Mouse (Mus musculus) stomach, postnatal 0 days (tissue): Measurements from ENCODE around the gene Cdh1. TPM values are rescaled to one million over a fixed set of nuclear protein-coding genes. Genes with fewer than 3 reads are reported as not detected.
A peak's percentile ranks its signal among the peaks of the same experiment; 100 is the strongest.

Experiments
- ATAC-seq: fragments of 200-750 bp; cut with Nextera tagmentation; 2 replicates; pipeline ENCODE4 v1.8.0; 2017; ENCODE audit not compliant: low FRiP score, low TSS enrichment
- DNase-seq: peaks from one replicate; pipeline ENCODE4 v3.0.0-alpha.2; 2016; ENCODE audit warnings: low spot score
- H3K27ac ChIP-seq: fragments of 300-500 bp; sonication (generic); replicated peaks from 2 replicates; pipeline ENCODE4 v1.5.1; 2014; ENCODE audit warnings: mild to moderate bottlenecking, control low read depth
- H3K27me3 ChIP-seq: fragments of 300-500 bp; sonication (generic); 2 replicates; pipeline ENCODE4 v1.6.1; 2014; ENCODE audit warnings: low read length; ENCODE audit not compliant: control insufficient read depth, insufficient read depth
- H3K36me3 ChIP-seq: fragments of 300-500 bp; sonication (generic); 2 replicates; pipeline ENCODE4 v1.6.1; 2014; ENCODE audit warnings: low read length, mixed read lengths; ENCODE audit not compliant: control insufficient read depth, insufficient read depth
- H3K4me1 ChIP-seq: fragments of 300-500 bp; sonication (generic); replicated peaks from 2 replicates; pipeline ENCODE4 v1.6.1; 2014; ENCODE audit warnings: antibody characterized with exemption; ENCODE audit not compliant: control insufficient read depth, insufficient read depth
- H3K4me2 ChIP-seq: fragments of 300-500 bp; sonication (generic); replicated peaks from 2 replicates; pipeline ENCODE4 v1.6.1; 2014; ENCODE audit warnings: low read depth, mild to moderate bottlenecking, control low read depth, moderate library complexity
- H3K4me3 ChIP-seq: fragments of 300-500 bp; sonication (generic); 2 replicates; pipeline ENCODE4 v1.5.1; 2014; ENCODE audit warnings: low read depth, low read length, control low read depth
- H3K9ac ChIP-seq: fragments of 300-500 bp; sonication (generic); 2 replicates; pipeline ENCODE4 v1.6.1; 2014; ENCODE audit warnings: mild to moderate bottlenecking, low read length, control low read depth, mixed read lengths
- H3K9me3 ChIP-seq: fragments of 300-500 bp; sonication (generic); 2 replicates; pipeline ENCODE4 v1.6.1; 2016; ENCODE audit warnings: low read length; ENCODE audit not compliant: control insufficient read depth
- CTCF ChIP-seq: IDR thresholded peaks from 2 replicates; pipeline ENCODE4 v1.5.1; 2016; ENCODE audit warnings: antibody characterized with exemption, low read depth, mild to moderate bottlenecking, moderate library complexity
- EP300 ChIP-seq: optimal IDR thresholded peaks from 2 replicates; pipeline ENCODE3; 2016; ENCODE audit warnings: antibody characterized with exemption
- WGBS: fragments of 180-500 bp; shearing (Covaris S2); extraction: QIAGEN DNeasy Blood & Tissue Kit; methylation state at CpG from one replicate; pipeline ENCODE4 v1.1.7; 2014; 5-methylcytosine and 5-hydroxymethylcytosine counted together
- polyA plus RNA-seq: library from polyadenylated mRNA; unstranded; fragments of >200 nt; fragmentation: Nextera tagmentation; extraction: Ambion mirVana; gene quantifications from 2 replicates; pipeline ENCODE4 v1.2.1, GENCODE M21; 2015

The Cdh1 gene
- polyA plus RNA-seq, 1 experiment from 2014 or later, result 118 TPM

DNA sequence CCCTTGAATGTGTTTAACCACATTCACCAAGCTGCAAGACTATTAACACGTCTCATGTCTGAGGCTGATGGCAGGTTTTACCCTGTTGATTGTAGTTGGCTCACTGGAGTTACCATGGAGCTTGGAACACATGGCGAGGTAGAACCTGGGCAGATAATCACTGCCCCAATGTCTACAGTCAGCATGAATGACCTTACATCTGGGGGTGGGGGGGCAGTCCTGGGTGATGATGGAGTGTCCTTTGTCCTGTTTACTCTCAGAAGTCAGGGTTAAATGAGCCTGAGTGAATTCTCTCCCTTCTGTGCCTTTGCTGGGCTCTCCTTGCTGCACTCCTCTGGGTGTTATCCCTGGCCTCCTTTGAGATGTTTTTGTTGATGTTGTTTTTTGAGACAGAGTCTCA, 39.0 kb downstream of the Cdh1 start:
- no peak overlapping the region; the same call in 1 of the 2 replicates for H3K27ac ChIP-seq
- DNase-seq, result no peak
- H3K4me1 ChIP-seq, result peaks cover under 1% of the 10 kb centered on the region; the same call in 1 of the 2 replicates
- no peaks in the 10 kb centered on the region for H3K27me3 ChIP-seq
- H3K36me3 ChIP-seq, result no peaks in the 10 kb centered on the region
- H3K4me3 ChIP-seq, result no peak overlapping the region
- no peak overlapping the region for H3K9ac ChIP-seq
- TF ChIP-seq EP300 (no peak), CTCF (no peak)
- 55% methylated on average over 2 of the region's 2 CpGs for WGBS
- no peak for ATAC-seq
- no peaks in the 10 kb centered on the region for H3K9me3 ChIP-seq
- no peak overlapping the region for H3K4me2 ChIP-seq

DNA sequence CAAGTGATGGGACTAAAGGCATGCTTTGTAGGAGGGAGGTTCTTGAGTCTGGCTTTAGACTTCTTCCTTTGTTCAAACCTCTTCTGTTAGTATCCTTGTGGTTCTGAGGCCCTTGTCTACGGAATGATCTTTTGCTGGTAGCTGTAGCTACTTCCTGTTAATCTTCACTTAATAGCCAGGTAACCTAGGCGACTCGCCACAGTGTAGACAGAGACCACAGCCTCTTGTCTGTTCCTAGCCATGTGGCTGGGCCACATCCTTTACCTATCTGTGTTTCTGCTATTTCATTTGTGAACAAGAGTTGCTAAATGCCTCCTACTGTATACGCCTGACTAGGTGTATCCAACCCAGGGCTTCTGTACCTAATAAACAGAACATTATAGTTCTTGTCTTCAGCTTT, 39.9 kb downstream of the Cdh1 start:
- 73% methylated on average over 4 of the region's 4 CpGs for WGBS
- ATAC-seq, result no peak

DNA sequence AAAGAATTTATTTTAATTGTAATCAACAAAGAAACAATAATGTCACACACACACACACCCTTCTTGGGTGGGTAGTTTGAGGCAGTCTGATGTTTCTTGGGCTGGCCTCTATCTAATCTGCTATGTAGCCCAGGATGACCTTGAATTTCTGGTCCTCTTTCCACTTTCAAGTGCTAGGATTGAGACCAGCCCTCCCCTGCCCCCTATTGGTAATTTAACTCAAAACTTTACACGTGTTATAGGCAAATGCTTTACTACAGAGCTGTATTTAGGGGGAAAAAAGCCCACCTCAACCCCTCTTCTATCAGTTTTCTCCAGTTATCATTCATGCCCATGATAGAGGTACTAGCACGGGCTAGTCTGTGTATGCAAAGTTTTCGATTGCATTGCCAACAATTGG, 41.8 kb downstream of the Cdh1 start:
- H3K4me1 ChIP-seq, result no peaks in the 10 kb centered on the region; the same call in 1 of the 2 replicates
- peak; percentile 56 for TF ChIP-seq CTCF
- TF ChIP-seq EP300, result no peak
- H3K36me3 ChIP-seq, result no peaks in the 10 kb centered on the region
- WGBS, result 37% methylated on average over 3 of the region's 3 CpGs
- H3K27ac ChIP-seq, result peak overlapping the region; percentile 91; the same call in 1 of the 2 replicates
- H3K4me2 ChIP-seq, result no peak overlapping the region
- H3K9me3 ChIP-seq, result no peaks in the 10 kb centered on the region
- DNase-seq, result no peak
- no peak overlapping the region for H3K4me3 ChIP-seq
- H3K27me3 ChIP-seq, result no peaks in the 10 kb centered on the region
- H3K9ac ChIP-seq, result no peak overlapping the region
- ATAC-seq, result no peak

More for the DNA sequence above, 39.9 kb downstream of the Cdh1 start:
- H3K27ac ChIP-seq, result no peak overlapping the region
- no peaks in the 10 kb centered on the region for H3K27me3 ChIP-seq
- H3K9ac ChIP-seq, result no peak overlapping the region
- no peaks in the 10 kb centered on the region for H3K36me3 ChIP-seq
- TF ChIP-seq EP300, result no peak
- TF ChIP-seq CTCF, result no peak
- H3K4me1 ChIP-seq, result no peaks in the 10 kb centered on the region; the same call in 1 of the 2 replicates
- no peaks in the 10 kb centered on the region for H3K9me3 ChIP-seq
- H3K4me2 ChIP-seq, result no peak overlapping the region
- no peak for DNase-seq
- H3K4me3 ChIP-seq, result no peak overlapping the region

DNA sequence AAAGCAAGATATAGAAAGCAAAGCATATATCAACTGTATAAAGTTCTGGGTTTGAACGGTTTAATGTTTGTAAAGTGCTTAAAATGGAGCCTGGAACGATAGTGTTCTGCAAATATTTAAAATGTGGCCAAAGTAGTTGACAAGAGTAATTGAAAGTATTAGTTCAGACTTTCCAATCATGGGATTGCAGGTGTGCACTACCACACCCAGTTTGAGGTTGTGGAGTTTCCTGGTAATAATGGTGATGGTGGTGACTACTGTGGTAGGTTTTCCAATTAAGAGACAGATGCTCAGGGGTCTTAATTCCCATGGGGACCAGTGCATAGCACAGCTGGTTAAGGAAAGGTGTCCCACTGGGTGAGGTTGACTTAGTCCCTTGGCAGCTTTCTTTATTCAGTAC, 43.0 kb downstream of the Cdh1 start:
- TF ChIP-seq CTCF, result no peak
- no peak for TF ChIP-seq EP300
- H3K4me1 ChIP-seq, result no peaks in the 10 kb centered on the region; the same call in 1 of the 2 replicates
- WGBS, result 34% methylated on average over 2 of the region's 2 CpGs
- DNase-seq (no peak), ATAC-seq (peak; percentile 57)
- no peak overlapping the region for H3K4me3 ChIP-seq
- no peak overlapping the region for H3K9ac ChIP-seq
- peak overlapping the region; percentile 91 for H3K27ac ChIP-seq
- H3K4me2 ChIP-seq, result no peak overlapping the region
- H3K36me3 ChIP-seq, result no peaks in the 10 kb centered on the region
- no peaks in the 10 kb centered on the region for H3K27me3 ChIP-seq
- no peaks in the 10 kb centered on the region for H3K9me3 ChIP-seq

DNA sequence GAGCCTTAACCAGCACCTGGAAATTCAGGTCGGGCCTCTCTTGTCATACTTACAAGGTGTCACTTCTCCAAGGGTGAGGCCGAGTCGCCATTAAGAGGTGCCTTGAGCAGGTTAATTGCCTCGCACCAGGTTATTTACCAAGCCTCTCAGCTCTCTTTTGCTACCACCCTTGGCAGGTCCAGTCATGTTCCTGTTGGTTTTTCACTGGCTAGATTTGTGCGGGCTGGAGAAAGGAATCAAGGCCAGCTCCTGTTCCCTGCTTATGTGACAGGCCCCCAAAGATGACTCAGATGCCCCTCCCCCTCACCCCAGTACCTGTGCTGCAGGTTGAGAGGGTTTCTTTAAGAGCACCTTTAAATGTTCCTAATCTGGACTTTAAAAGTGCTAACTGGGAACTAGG, 43.6 kb downstream of the Cdh1 start:
- Histone ChIP-seq H3K4me3 (no peak overlapping the region), H3K9ac (no peak overlapping the region), H3K4me1 (no peaks in the 10 kb centered on the region; the same call in 1 of the 2 replicates), H3K27ac (peak overlapping the region; percentile 91), H3K36me3 (peaks cover 2% of the 10 kb centered on the region; the same call in 1 of the 2 replicates), H3K9me3 (no peaks in the 10 kb centered on the region), H3K27me3 (no peaks in the 10 kb centered on the region), H3K4me2 (peak overlapping the region; percentile 29; the same call in 1 of the 2 replicates)
- DNase-seq, result peak; percentile 63
- 46% methylated on average over 5 of the region's 5 CpGs for WGBS
- ATAC-seq, result peak; percentile 51
- TF ChIP-seq EP300 (peak; percentile 72), CTCF (no peak)

DNA sequence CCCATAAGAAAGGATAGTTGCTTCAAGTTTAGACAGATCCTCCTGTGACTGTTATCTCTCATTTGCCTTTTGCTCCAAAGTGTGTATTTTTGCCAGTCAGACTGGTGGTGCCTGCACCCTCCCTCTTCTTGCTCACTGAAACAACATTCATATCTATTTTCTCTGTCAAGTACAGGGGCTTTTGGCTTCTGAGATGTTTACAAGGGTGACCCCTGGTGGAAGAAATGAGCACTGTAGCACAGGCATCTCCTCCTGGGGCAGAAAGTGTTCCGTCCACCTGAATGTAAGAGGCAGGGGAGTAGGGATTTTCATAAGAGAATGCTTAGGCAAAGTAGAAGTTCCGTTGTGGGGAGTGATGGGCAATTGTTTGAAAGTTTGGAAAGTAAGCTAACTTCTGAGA, 44.2 kb downstream of the Cdh1 start:
- no peak overlapping the region for H3K9ac ChIP-seq
- no peaks in the 10 kb centered on the region for H3K27me3 ChIP-seq
- H3K4me2 ChIP-seq, result no peak overlapping the region
- H3K9me3 ChIP-seq, result no peaks in the 10 kb centered on the region
- peak overlapping the region; percentile 91 for H3K27ac ChIP-seq
- DNase-seq (peak; percentile 85), ATAC-seq (peak; percentile 50)
- H3K4me1 ChIP-seq, result no peaks in the 10 kb centered on the region; the same call in 1 of the 2 replicates
- WGBS, result 33% methylated on average over 2 of the region's 2 CpGs
- TF ChIP-seq CTCF, result peak; percentile 94
- TF ChIP-seq EP300, result no peak
- H3K36me3 ChIP-seq, result peaks cover 2% of the 10 kb centered on the region; the same call in 1 of the 2 replicates
- no peak overlapping the region for H3K4me3 ChIP-seq
